Mouse (Mus musculus) cortical plate, adult 2 months (tissue): Measurements from ENCODE around the gene Gm45233.

ENCODE experiments used
- CTCF ChIP-seq: fragments of 200-500 bp; IDR thresholded peaks from 2 replicates; pipeline ENCODE4 v1.5.1; 2011; ENCODE audit warnings: mild to moderate bottlenecking, control low read depth, low read length; ENCODE audit not compliant: insufficient read depth; ENCODE audit errors: extremely low read depth
- POLR2A ChIP-seq: fragments of 200-500 bp; IDR thresholded peaks from 2 replicates; pipeline ENCODE4 v1.6.1; 2011; ENCODE audit warnings: mild to moderate bottlenecking, low read length, control low read depth; ENCODE audit not compliant: insufficient read depth; ENCODE audit errors: extremely low read depth

DNA sequence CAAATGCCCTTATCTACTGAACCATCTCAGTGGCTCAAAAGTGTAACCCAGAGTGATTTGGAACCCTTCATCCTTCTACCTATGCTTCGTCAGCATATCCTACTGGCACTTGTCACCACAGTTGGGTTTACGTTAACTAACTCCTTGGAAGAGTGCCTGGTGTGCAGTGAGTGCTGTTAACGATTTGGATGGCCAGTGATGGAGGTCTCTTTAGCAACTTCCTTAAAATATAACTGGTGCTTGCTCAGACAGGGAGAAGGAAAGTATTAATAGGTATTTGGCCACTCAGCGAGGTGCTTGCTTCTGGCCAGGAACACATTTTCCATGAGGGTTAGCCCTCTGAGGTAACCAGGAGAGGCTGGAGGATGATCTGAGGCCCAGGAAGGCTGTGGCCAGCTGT, 3.9 kb downstream of the Gm45233 start:
- no peak for TF ChIP-seq CTCF
- no peak for TF ChIP-seq POLR2A
